Mouse (Mus musculus): ENCODE results near the gene Gm16253. TPM values are rescaled to one million over a fixed set of nuclear protein-coding genes. Genes with fewer than 3 reads are reported as not detected.
"Not testable (repeated sequence)": the region's sequence is repeated elsewhere in the genome, so short reads cannot be mapped to it uniquely, and the experiment has no call there.

The Gm16253 gene
- total RNA-seq, 4 experiments from 2014 or later, result 2.5 to 3.3 (median 3.2) TPM; not detected in 1

GRCm38 (mm10) chr3:96597435-96597891, 20.7 kb downstream of the Gm16253 start:
- DNase-seq (ENCODE audit: low spot score), result no peak

GRCm38 (mm10) chr3:96598156-96599068, 21.6 kb downstream of the Gm16253 start:
- peak; percentile 84 for DNase-seq (ENCODE audit: low spot score)

GRCm38 (mm10) chr3:96599069-96599393, 22.2 kb downstream of the Gm16253 start:
- no peak for DNase-seq (ENCODE audit: low spot score)

- no peak for DNase-seq (ENCODE audit: low spot score)
These were observed 22.6 kb downstream of the Gm16253 start for GRCm38 (mm10) chr3:96599411-96599810.

- peak; percentile 96 for DNase-seq (ENCODE audit: low spot score)
These were observed 24.0 kb downstream of the Gm16253 start, which contains the start of gene Lix1l for GRCm38 (mm10) chr3:96600639-96601250. Gene Lix1l (plus strand): TSS chr3:96601149.

- DNase-seq (ENCODE audit: low spot score), result peak; percentile 88
These were observed 24.5 kb downstream of the Gm16253 start for GRCm38 (mm10) chr3:96601251-96601787.

- peak; percentile 55 for DNase-seq (ENCODE audit: low spot score)
These were observed 25.3 kb downstream of the Gm16253 start for GRCm38 (mm10) chr3:96601941-96602703.

GRCm38 (mm10) chr3:96602704-96603084, 25.9 kb downstream of the Gm16253 start:
- DNase-seq (ENCODE audit: low spot score), result no peak

- no peak for DNase-seq (ENCODE audit: low spot score)
These were observed 26.5 kb downstream of the Gm16253 start for GRCm38 (mm10) chr3:96603311-96603710.

GRCm38 (mm10) chr3:96606007-96606406, 29.2 kb downstream of the Gm16253 start:
- DNase-seq (ENCODE audit: low spot score), result not testable (repeated sequence)

- no peak for DNase-seq (ENCODE audit: low spot score)
These were observed 29.8 kb downstream of the Gm16253 start for GRCm38 (mm10) chr3:96606618-96607017.

- DNase-seq (ENCODE audit: low spot score), result no peak
These were observed 41.2 kb downstream of the Gm16253 start for GRCm38 (mm10) chr3:96617941-96618340.

GRCm38 (mm10) chr3:96623201-96623600, 46.4 kb downstream of the Gm16253 start:
- no peak for DNase-seq (ENCODE audit: low spot score)

- peak; percentile 98 for DNase-seq (ENCODE audit: low spot score)
These were observed 53.2 kb downstream of the Gm16253 start, which contains the start of gene Rbm8a for GRCm38 (mm10) chr3:96629729-96630600. Gene Rbm8a (plus strand): TSS chr3:96629933.

Other genes with a start within 250 kb of the Gm16253 start
- gene BC107364, start 124.7 kb upstream of the Gm16253 start, total RNA-seq (2022), result not detected
- gene Hfe2, start 51.8 kb upstream of the Gm16253 start, total RNA-seq (2022), result 100 to 1,000 TPM; 271 to 333 (median 312) TPM
- gene Txnip, start 19.0 kb upstream of the Gm16253 start, total RNA-seq (2022), result 100 to 1,000 TPM; 346 to 908 (median 654) TPM
- gene Polr3gl, start 17.2 kb downstream of the Gm16253 start, total RNA-seq (2022), result 10 to 100 TPM; 31.7 to 35.2 (median 34.7) TPM
- gene Ankrd34a, start 19.7 kb downstream of the Gm16253 start, total RNA-seq (2022), result 1 to 10 TPM; 1.1 to 2.5 (median 2.0) TPM
- 10 to 100 TPM; 20.9 to 31.1 (median 25.8) TPM for gene Lix1l, start 24.2 kb downstream of the Gm16253 start, total RNA-seq (2022)
- 10 to 100 TPM; 29.0 to 39.9 (median 32.0) TPM for gene Rbm8a, start 52.9 kb downstream of the Gm16253 start, total RNA-seq (2022)
- gene Pex11b, start 58.4 kb downstream of the Gm16253 start, total RNA-seq (2022), result 10 to 100 TPM; 33.9 to 41.4 (median 36.5) TPM
- under 1 TPM in 2 of 4 experiments, not detected in 2; 0.11 to 0.25 TPM for gene Gm42957, start 58.5 kb downstream of the Gm16253 start, total RNA-seq (2022)
- gene Itga10, start 68.6 kb downstream of the Gm16253 start, total RNA-seq (2022), result under 1 TPM; 0.22 to 0.43 (median 0.33) TPM
- 1 to 10 TPM in 3 of 4 experiments, under 1 TPM in 1; 0.57 to 2.1 (median 1.6) TPM for gene Ankrd35, start 93.1 kb downstream of the Gm16253 start, total RNA-seq (2022)
- gene Pias3, start 119.4 kb downstream of the Gm16253 start, total RNA-seq (2022), result 10 to 100 TPM; 12.6 to 15.1 (median 14.5) TPM
- 1 to 10 TPM; 2.9 to 4.0 (median 3.2) TPM for gene Nudt17, start 131.6 kb downstream of the Gm16253 start, total RNA-seq (2022)
- gene Polr3c, start 150.6 kb downstream of the Gm16253 start, total RNA-seq (2022), result 10 to 100 TPM; 22.8 to 25.7 (median 24.0) TPM
- 10 to 100 TPM; 21.5 to 32.5 (median 27.8) TPM for gene Rnf115, start 150.7 kb downstream of the Gm16253 start, total RNA-seq (2022)